Mouse (Mus musculus) brain, embryonic 14.5 days (tissue): ENCODE measurements around the gene Prkd1. TPM values are rescaled to one million over a fixed set of nuclear protein-coding genes. Genes with fewer than 3 reads are reported as not detected.
"Not testable (repeated sequence)": the region's sequence is repeated elsewhere in the genome, so short reads cannot be mapped to it uniquely, and the experiment has no call there.

Experiments
- DNase-seq: peaks from one replicate; pipeline ENCODE4 v3.0.0-alpha.2; 2011; ENCODE audit warnings: low read depth
- CTCF ChIP-seq: fragments of 200-500 bp; IDR thresholded peaks from 2 replicates; pipeline ENCODE4 v1.5.1; 2012; ENCODE audit warnings: inconsistent platforms, mild to moderate bottlenecking, moderate library complexity, borderline replicate concordance; ENCODE audit not compliant: insufficient read depth, insufficient read length; ENCODE audit errors: extremely low read depth
- POLR2A ChIP-seq: fragments of 200-500 bp; IDR thresholded peaks from 2 replicates; pipeline ENCODE4 v1.6.1; 2012; ENCODE audit warnings: mild to moderate bottlenecking, inconsistent platforms, borderline replicate concordance; ENCODE audit not compliant: poor library complexity, insufficient read depth, insufficient read length, severe bottlenecking; ENCODE audit errors: extremely low read depth
- polyA plus RNA-seq: library from polyadenylated mRNA; depleted of rRNA; stranded (reverse); fragments of >200 nt; gene quantifications from 2 replicates; pipeline ENCODE4 v1.2.3, GENCODE M21; 2012; rRNA removed

The Prkd1 gene
- 5.0 and 8.1 TPM in 2 replicates for polyA plus RNA-seq

DNA sequence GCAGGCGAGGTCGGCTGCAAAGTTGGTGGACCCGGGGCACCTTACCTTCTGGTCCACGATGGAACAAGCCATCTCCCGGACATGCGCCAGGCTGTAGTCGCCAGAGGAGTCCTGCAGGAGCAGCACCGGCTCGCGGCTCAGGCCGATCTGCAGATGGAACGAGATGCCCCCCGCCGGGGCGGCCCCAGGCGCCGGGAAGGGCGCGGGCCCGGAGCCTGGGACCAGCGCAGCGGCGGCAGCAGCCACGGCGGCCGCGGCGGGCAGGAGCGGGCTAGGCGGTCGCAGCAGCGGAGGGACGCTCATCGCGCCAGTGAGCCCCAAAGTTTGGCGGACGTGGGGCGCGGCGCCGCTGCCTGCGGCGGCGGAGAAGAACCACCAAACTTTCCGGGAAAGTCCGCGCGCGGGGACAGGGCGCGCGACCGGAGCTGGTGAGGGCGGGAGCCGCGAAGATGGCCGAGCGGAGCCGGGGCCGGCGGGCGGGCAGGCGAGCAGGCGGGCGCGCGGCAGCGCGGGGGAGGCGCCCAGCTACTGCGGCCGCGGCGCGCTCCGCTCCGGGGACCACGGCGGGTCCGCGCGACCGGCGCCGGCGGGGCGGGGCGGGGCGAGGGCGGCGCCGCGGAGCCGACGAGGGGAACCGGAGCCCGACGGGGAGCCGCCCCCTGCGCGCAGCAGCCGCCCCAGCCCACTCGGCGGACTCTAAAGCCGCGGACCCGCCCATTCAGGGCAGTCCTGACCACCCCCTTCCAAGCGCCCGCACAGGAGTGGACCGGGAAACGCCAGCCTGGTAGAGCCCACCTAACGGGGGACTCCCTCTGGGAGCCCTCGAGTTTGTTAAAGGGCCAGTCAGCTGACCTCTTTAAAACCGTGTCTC lies at the start of gene Prkd1:
Gene Prkd1 (minus strand): TSS at position 428 of the 871 bp plus-strand sequence.
- TF ChIP-seq POLR2A, result 0 out of 2 replicates have a peak, but pooled peaks have one; percentile 29
- TF ChIP-seq CTCF, result peak; percentile 18; the same call in 1 of the 2 replicates
- peak; percentile 80 for DNase-seq

GRCm38 (mm10) chr12:50697492-50697891 lies 48.6 kb upstream of the Prkd1 start:
- peak; percentile 82 for DNase-seq
- peak; percentile 52; the same call in 1 of the 2 replicates for TF ChIP-seq CTCF
- TF ChIP-seq POLR2A, result no peak

DNA sequence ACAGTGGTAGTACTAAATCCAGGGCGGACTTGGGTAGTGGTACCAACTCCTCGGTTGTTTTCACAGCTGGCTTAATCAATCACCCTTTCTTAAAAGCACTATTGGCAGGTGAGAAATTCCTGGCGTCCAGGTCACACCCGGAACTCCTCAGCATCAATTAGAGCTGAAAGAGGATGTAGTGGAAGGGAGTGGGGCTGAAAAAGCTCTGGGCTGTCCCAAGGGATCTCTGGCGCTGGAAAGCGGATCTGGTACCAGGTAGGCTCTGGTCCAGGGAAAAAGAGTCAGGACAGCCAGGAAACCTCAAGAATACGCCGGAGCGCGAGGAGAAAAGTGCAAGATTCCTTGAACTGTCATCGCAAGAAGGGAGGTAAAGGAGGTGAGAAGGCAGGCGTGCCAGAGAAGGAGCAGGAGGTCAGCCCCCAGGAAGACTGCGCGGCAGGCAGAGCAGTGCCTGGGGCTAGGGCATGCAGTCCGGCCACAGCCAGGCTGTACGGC lies 675 bp downstream of the Prkd1 start:
- no peak for DNase-seq
- TF ChIP-seq CTCF (no peak), POLR2A (no peak)

DNA sequence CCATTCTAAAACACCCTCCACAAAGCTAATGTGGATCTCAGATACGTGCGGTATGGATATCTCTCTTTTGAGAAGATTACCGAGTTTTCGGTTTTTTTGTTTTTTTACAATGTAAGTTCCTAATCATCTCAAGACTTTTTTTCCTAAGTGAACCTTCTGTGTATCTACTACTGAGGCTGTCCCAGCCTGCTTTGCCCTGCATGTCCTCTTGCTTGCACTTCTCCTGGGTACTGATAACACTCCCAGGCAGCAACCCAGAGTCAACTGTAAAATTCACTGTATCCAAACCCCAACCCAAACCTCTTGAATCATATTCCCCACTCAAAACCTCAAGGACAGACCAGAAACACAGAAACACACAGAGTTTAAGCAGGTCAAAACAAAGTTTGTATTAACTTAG lies 2.0 kb downstream of the Prkd1 start:
- no peak for DNase-seq
- TF ChIP-seq POLR2A, result no peak
- TF ChIP-seq CTCF, result no peak

DNA sequence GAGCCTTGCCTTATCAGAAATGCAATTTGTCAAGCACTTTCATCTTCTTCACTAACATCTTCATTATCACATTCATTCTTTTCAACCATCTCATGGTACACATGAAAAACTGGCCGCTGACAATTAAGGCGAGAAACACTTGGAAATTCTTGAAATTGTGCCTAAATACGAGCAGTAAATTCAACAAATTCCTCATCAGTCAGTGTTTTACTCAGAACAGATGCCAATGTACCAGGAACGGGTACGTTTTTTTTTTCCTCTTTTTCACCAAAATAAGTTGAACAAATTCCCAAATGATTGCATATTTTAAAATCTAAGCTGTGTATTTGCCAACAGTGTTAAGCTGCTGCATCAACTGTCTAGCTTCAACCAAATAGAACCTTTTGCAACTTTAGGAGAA lies 6.2 kb downstream of the Prkd1 start:
- DNase-seq, result no peak
- TF ChIP-seq CTCF (no peak), POLR2A (no peak)

DNA sequence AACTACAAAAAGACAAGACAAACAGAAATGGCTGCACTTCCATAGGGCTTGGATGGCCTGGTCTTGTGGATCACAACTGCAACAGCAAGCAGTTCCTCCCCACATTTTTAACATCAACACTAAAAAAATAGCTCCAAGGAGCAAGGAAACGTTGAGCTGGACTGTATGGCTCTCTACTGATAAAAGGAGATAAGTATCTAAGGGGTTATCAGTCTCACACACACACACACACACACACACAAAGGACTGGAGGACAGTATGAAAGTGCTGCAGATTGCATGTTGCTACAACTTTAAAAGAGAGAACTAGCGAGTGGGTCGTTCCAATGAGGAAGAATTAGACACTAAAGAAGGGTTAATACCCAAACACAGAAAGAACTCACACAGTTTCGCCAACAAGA lies 8.7 kb downstream of the Prkd1 start:
- TF ChIP-seq CTCF (no peak), POLR2A (no peak)
- DNase-seq, result no peak

- TF ChIP-seq CTCF (no peak), POLR2A (no peak)
- no peak for DNase-seq
These were observed 14.5 kb downstream of the Prkd1 start for GRCm38 (mm10) chr12:50634436-50634835.

DNA sequence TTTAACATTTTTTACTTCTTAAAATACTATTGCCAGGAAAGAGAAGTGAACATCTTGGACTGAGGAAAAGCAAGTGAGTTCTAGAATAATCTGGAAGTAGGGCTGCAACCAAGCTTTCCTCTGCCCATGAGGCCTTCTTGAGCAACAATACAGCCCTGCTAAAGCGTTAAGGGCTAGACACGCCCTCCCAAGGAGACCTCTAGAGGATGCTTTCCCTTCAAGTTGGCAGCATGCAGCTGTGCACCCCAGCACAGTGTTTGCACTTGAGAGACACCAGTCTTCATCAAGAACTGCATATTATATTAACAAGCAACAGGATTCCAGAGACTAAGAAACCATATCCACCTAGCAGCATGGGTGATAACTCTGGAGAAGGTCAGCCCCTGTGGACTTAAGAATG lies 22.8 kb downstream of the Prkd1 start:
- not testable (repeated sequence) for DNase-seq

GRCm38 (mm10) chr12:50624175-50624574 lies 24.7 kb downstream of the Prkd1 start:
- TF ChIP-seq POLR2A, result no peak
- no peak for TF ChIP-seq CTCF
- DNase-seq, result peak; percentile 68

DNA sequence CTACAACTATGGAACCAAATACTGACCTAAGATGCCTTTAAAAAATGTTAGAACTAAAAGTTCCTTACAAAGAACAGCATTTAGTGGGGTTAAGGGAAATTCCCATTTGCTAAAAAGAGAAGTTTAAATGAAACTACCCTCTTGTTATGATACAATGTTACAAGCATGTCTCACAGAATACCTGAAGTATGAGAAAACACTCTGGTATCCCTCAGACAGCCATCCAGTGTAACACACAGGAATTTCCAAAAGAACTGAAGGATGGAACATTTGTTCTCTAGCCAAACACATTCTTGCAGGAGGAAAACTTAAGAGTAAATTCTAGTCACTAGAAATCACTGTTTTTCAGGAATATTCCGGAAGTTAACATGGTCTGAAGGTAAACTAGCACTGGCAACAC lies 33.0 kb downstream of the Prkd1 start:
- DNase-seq, result no peak
- TF ChIP-seq CTCF (no peak), POLR2A (no peak)

GRCm38 (mm10) chr12:50614341-50614740 lies 34.6 kb downstream of the Prkd1 start:
- peak; percentile 28 for DNase-seq
- TF ChIP-seq POLR2A (no peak), CTCF (no peak)
